Mouse (Mus musculus): ENCODE data around the gene Hs6st3.

DNA sequence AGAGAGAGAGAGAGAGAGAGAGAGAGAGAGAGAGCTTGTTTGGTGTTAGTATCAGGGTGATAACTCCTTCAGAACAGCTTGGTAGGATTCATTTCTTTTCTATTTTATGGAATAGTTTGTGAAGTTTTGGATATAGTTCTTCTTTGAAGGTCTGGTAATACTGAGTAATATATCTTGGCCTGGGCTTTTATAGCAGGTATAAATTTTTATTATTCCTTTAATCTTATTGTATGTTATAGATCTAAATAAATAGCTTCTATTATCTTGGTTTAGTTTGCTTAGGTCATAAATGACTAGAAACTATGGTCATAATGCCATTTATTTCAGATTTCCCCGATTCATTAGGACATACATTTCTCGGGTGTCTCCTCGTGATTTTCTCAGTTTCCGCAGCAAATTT, 675.8 kb downstream of the Hs6st3 start:
- TF ChIP-seq CTCF (IDR thresholded peaks at IDR 0.05; ENCODE audit: low read depth, low read length) (no peak), POLR2A (IDR thresholded peaks at IDR 0.05; ENCODE audit: insufficient read depth, low read length) (no peak), EP300 (IDR thresholded peaks at IDR 0.05; ENCODE audit: insufficient read depth, low read depth, low read length) (no peak)

Measured in ES-Bruce4 (cell line).